Mouse (Mus musculus): ENCODE measurements around the gene Acot11. TPM values are rescaled to one million over a fixed set of nuclear protein-coding genes. Genes with fewer than 3 reads are reported as not detected.

Acot11 gene
- polyA plus RNA-seq (2016; fragmentation: Nextera tagmentation; extraction: Ambion mirVana) = 2.4 TPM in 2 replicates

- H3K36me3 ChIP-seq = no peaks in the 10 kb centered on the region
- ATAC-seq (ENCODE audit: low FRiP score) = no peak; the same call in 1 of the 2 replicates
- H3K4me2 ChIP-seq (replicated peaks) = peak within 1 kb of the TSS; percentile 42
- peaks cover 9% of the 10 kb centered on the region for H3K4me1 ChIP-seq
- peaks cover 28% of the 10 kb centered on the region for H3K27me3 ChIP-seq
- 4% methylated on average over 23 of the region's 23 CpGs for WGBS
- no peaks in the 10 kb centered on the region for H3K9me3 ChIP-seq (replicated peaks)
- H3K4me3 ChIP-seq = no peak within 1 kb of the TSS
- peak within 1 kb of the TSS; percentile 32; the same call in 1 of the 2 replicates for H3K9ac ChIP-seq
- no peak within 1 kb of the TSS for H3K27ac ChIP-seq
These were observed at the start of gene Acot11 for GRCm38 (mm10) chr4:106804910-106805274. Gene Acot11, minus strand, starts transcription at chr4:106804998.

- Histone ChIP-seq H3K27me3 (no peaks in the 10 kb centered on the region), H3K4me1 (peaks cover 23% of the 10 kb centered on the region), H3K9me3 (replicated peaks) (no peaks in the 10 kb centered on the region), H3K4me2 (replicated peaks) (peak overlapping the region; percentile 15), H3K9ac (no peak overlapping the region), H3K36me3 (no peaks in the 10 kb centered on the region), H3K27ac (peak overlapping the region; percentile 72), H3K4me3 (no peak overlapping the region)
- WGBS = 50% methylated on average over 12 of the region's 12 CpGs
- ATAC-seq (ENCODE audit: low FRiP score) = no peak
These were observed 43.7 kb upstream of the Acot11 start for GRCm38 (mm10) chr4:106848290-106849092.

- H3K9me3 ChIP-seq (replicated peaks) = no peaks in the 10 kb centered on the region
- peak overlapping the region; percentile 15 for H3K4me2 ChIP-seq (replicated peaks)
- no peak overlapping the region for H3K4me3 ChIP-seq
- H3K36me3 ChIP-seq = no peaks in the 10 kb centered on the region
- H3K27me3 ChIP-seq = no peaks in the 10 kb centered on the region
- peaks cover 23% of the 10 kb centered on the region for H3K4me1 ChIP-seq
- peak overlapping the region; percentile 72 for H3K27ac ChIP-seq
- 17% methylated on average over 9 of the region's 9 CpGs for WGBS
- ATAC-seq (ENCODE audit: low FRiP score) = peak; percentile 64
- no peak overlapping the region for H3K9ac ChIP-seq
These were observed 42.9 kb upstream of the Acot11 start for GRCm38 (mm10) chr4:106847591-106848289.

GRCm38 (mm10) chr4:106842561-106842960 lies 37.8 kb upstream of the Acot11 start:
- Histone ChIP-seq H3K9ac (no peak overlapping the region), H3K4me1 (peaks cover 53% of the 10 kb centered on the region), H3K27me3 (no peaks in the 10 kb centered on the region), H3K27ac (no peak overlapping the region), H3K4me2 (replicated peaks) (no peak overlapping the region), H3K36me3 (no peaks in the 10 kb centered on the region), H3K9me3 (replicated peaks) (no peaks in the 10 kb centered on the region), H3K4me3 (no peak overlapping the region)
- WGBS = 61% methylated on average over 8 of the region's 8 CpGs
- ATAC-seq (ENCODE audit: low FRiP score) = no peak

- no peaks in the 10 kb centered on the region for H3K9me3 ChIP-seq (replicated peaks)
- H3K27ac ChIP-seq = no peak overlapping the region; the same call in 1 of the 2 replicates
- WGBS = 59% methylated on average over 7 of the region's 7 CpGs
- no peak overlapping the region for H3K4me2 ChIP-seq (replicated peaks)
- H3K9ac ChIP-seq = no peak overlapping the region
- ATAC-seq (ENCODE audit: low FRiP score) = no peak
- peaks cover 53% of the 10 kb centered on the region for H3K4me1 ChIP-seq
- H3K36me3 ChIP-seq = no peaks in the 10 kb centered on the region
- H3K4me3 ChIP-seq = no peak overlapping the region
- no peaks in the 10 kb centered on the region for H3K27me3 ChIP-seq
These were observed 37.1 kb upstream of the Acot11 start for GRCm38 (mm10) chr4:106841856-106842255.

GRCm38 (mm10) chr4:106841303-106841702 lies 36.5 kb upstream of the Acot11 start:
- Histone ChIP-seq H3K4me2 (replicated peaks) (peak overlapping the region; percentile 8; the same call in 1 of the 2 replicates), H3K4me3 (no peak overlapping the region), H3K9ac (no peak overlapping the region), H3K9me3 (replicated peaks) (no peaks in the 10 kb centered on the region), H3K27me3 (0 out of 2 replicates have a peak, but pooled peaks cover 2% of the 10 kb centered on the region), H3K36me3 (no peaks in the 10 kb centered on the region), H3K4me1 (peaks cover 54% of the 10 kb centered on the region), H3K27ac (peak overlapping the region; percentile 100)
- WGBS = 20% methylated on average over 7 of the region's 7 CpGs
- no peak for ATAC-seq (ENCODE audit: low FRiP score)

- peaks cover 57% of the 10 kb centered on the region for H3K4me1 ChIP-seq
- H3K36me3 ChIP-seq = no peaks in the 10 kb centered on the region
- peak overlapping the region; percentile 100 for H3K27ac ChIP-seq
- H3K9ac ChIP-seq = peak overlapping the region; percentile 89
- peak overlapping the region; percentile 50 for H3K4me3 ChIP-seq
- 13% methylated on average over 6 of the region's 6 CpGs for WGBS
- H3K4me2 ChIP-seq (replicated peaks) = peak overlapping the region; percentile 99
- no peak for ATAC-seq (ENCODE audit: low FRiP score)
- H3K27me3 ChIP-seq = 0 out of 2 replicates have a peak, but pooled peaks cover 5% of the 10 kb centered on the region
- no peaks in the 10 kb centered on the region for H3K9me3 ChIP-seq (replicated peaks)
These were observed 35.9 kb upstream of the Acot11 start for GRCm38 (mm10) chr4:106840651-106841145.

- Histone ChIP-seq H3K27ac (peak overlapping the region; percentile 100), H3K4me1 (peaks cover 57% of the 10 kb centered on the region), H3K4me3 (peak overlapping the region; percentile 50), H3K27me3 (0 out of 2 replicates have a peak, but pooled peaks cover 5% of the 10 kb centered on the region), H3K4me2 (replicated peaks) (peak overlapping the region; percentile 99), H3K9ac (peak overlapping the region; percentile 89), H3K9me3 (replicated peaks) (no peaks in the 10 kb centered on the region), H3K36me3 (no peaks in the 10 kb centered on the region)
- peak; percentile 55 for ATAC-seq (ENCODE audit: low FRiP score)
- WGBS = 1% methylated on average over 32 of the region's 51 CpGs
These were observed 35.3 kb upstream of the Acot11 start for GRCm38 (mm10) chr4:106839964-106840611.

- peak overlapping the region; percentile 89 for H3K9ac ChIP-seq
- 0 out of 2 replicates have a peak, but pooled peaks cover 5% of the 10 kb centered on the region for H3K27me3 ChIP-seq
- ATAC-seq (ENCODE audit: low FRiP score) = no peak; the same call in 1 of the 2 replicates
- H3K4me1 ChIP-seq = peaks cover 57% of the 10 kb centered on the region
- no peaks in the 10 kb centered on the region for H3K36me3 ChIP-seq
- whole genome bisulfite sequencing = under 1% methylated on average over 32 of the region's 32 CpGs
- peak overlapping the region; percentile 50 for H3K4me3 ChIP-seq
- peak overlapping the region; percentile 100 for H3K27ac ChIP-seq
- peak overlapping the region; percentile 99 for H3K4me2 ChIP-seq (replicated peaks)
- H3K9me3 ChIP-seq (replicated peaks) = no peaks in the 10 kb centered on the region
These were observed 34.5 kb upstream of the Acot11 start for GRCm38 (mm10) chr4:106839254-106839834.

GRCm38 (mm10) chr4:106838548-106839253 lies 33.9 kb upstream of the Acot11 start:
- ATAC-seq (ENCODE audit: low FRiP score) = peak; percentile 84
- H3K27ac ChIP-seq = peak overlapping the region; percentile 100
- H3K4me1 ChIP-seq = peaks cover 57% of the 10 kb centered on the region
- H3K36me3 ChIP-seq = no peaks in the 10 kb centered on the region
- peak overlapping the region; percentile 99 for H3K4me2 ChIP-seq (replicated peaks)
- peak overlapping the region; percentile 50 for H3K4me3 ChIP-seq
- H3K9me3 ChIP-seq (replicated peaks) = no peaks in the 10 kb centered on the region
- peak overlapping the region; percentile 89 for H3K9ac ChIP-seq
- 1% methylated on average over 36 of the region's 36 CpGs for WGBS
- H3K27me3 ChIP-seq = 0 out of 2 replicates have a peak, but pooled peaks cover 5% of the 10 kb centered on the region

GRCm38 (mm10) chr4:106837964-106838363 lies 33.2 kb upstream of the Acot11 start:
- H3K9me3 ChIP-seq (replicated peaks) = no peaks in the 10 kb centered on the region
- H3K4me1 ChIP-seq = peaks cover 57% of the 10 kb centered on the region
- peak overlapping the region; percentile 15 for H3K4me3 ChIP-seq
- 0% methylated on average over 11 of the region's 18 CpGs for WGBS
- H3K9ac ChIP-seq = peak overlapping the region; percentile 41
- H3K27ac ChIP-seq = peak overlapping the region; percentile 100
- H3K27me3 ChIP-seq = 0 out of 2 replicates have a peak, but pooled peaks cover 5% of the 10 kb centered on the region
- H3K36me3 ChIP-seq = no peaks in the 10 kb centered on the region
- peak overlapping the region; percentile 99 for H3K4me2 ChIP-seq (replicated peaks)
- peak; percentile 48 for ATAC-seq (ENCODE audit: low FRiP score)
